Mouse (Mus musculus) layer of hippocampus, adult 2 months (tissue): ENCODE measurements around the gene Snrpg. TPM values are rescaled to one million over a fixed set of nuclear protein-coding genes. Genes with fewer than 3 reads are reported as not detected.
"Not testable (repeated sequence)": the region's sequence is repeated elsewhere in the genome, so short reads cannot be mapped to it uniquely, and the experiment has no call there.

Source experiments
- DNase-seq, 2 experiments: peaks; one replicate each; pipeline ENCODE4 v3.0.0; 2022; ENCODE audit warnings: low spot score in 2 of 2
- H3K27ac ChIP-seq: fragments of 200-600 bp; 2 replicates; pipeline ENCODE4 v1.8.1; 2022
- H3K4me3 ChIP-seq: fragments of 200-600 bp; 2 replicates; pipeline ENCODE4 v1.8.1; 2022; ENCODE audit warnings: mild to moderate bottlenecking
- CTCF ChIP-seq: fragments of 200-600 bp; conservative IDR thresholded peaks from 2 replicates; pipeline ENCODE4 v1.8.1; 2022; ENCODE audit warnings: antibody characterized with exemption, mild to moderate bottlenecking, moderate library complexity
- total RNA-seq, 2 experiments: library from RNA; stranded (reverse); gene quantifications; 2 replicates each; pipeline ENCODE4 v1.2.3; 2021

Gene Snrpg
- total RNA-seq, 2 experiments from 2014 or later, result 75.3 to 88.0 TPM

- no peak for TF ChIP-seq CTCF
- peak overlapping the region; percentile 89 for H3K4me3 ChIP-seq
- H3K27ac ChIP-seq, result peak overlapping the region; percentile 94
- DNase-seq, result no peak
Measured at GRCm38 (mm10) chr6:86371950-86372516, 929 bp downstream of the Snrpg start.

DNA sequence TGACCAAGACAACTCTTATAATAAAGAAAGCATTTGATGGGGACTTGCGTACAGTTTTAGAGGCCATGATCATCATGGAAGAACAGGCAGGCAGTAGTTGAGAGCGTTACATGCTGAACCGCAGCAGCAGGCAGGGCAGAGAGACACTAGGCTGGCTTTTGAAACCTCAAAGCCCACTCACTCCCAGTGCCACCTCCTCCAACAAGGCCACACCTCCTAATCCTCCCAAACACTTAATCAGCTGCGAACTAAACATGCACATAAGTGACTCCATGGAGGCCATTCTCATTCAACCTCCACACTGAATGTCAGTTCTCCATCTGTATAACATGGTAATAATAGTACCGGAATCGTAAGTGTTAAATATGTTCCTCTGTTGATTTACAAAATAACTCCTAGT is 2.5 kb downstream of the Snrpg start:
- DNase-seq, result no peak
- Histone ChIP-seq H3K27ac (no peak overlapping the region), H3K4me3 (no peak overlapping the region)
- no peak for TF ChIP-seq CTCF

- TF ChIP-seq CTCF, result no peak
- DNase-seq, result no peak
- H3K4me3 ChIP-seq, result no peak overlapping the region
- no peak overlapping the region for H3K27ac ChIP-seq
Measured at GRCm38 (mm10) chr6:86378341-86378740, 7.2 kb downstream of the Snrpg start.

DNA sequence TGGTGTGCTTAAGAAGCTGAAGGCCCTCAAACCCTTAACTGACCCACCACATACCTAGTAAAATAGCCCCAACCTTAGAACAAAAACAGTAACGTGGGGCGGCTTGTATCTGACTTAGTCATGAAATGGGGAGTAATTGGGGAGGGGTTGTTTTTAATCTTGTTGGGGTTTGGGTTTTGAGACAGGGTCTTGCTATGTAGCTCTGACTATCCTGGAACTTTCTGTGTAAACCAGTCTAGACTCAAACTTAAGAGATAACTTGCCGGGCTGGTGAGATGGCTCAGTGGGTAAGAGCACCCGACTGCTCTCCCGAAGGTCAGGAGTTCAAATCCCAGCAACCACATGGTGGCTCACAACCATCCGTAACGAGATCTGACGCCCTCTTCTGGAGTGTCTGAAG is 9.0 kb downstream of the Snrpg start:
- not testable (repeated sequence) for H3K4me3 ChIP-seq

GRCm38 (mm10) chr6:86382551-86382950 is 11.4 kb downstream of the Snrpg start:
- DNase-seq, result no peak
- no peak overlapping the region for H3K27ac ChIP-seq

More for the DNA sequence above, 9.0 kb downstream of the Snrpg start:
- not testable (repeated sequence) for DNase-seq, H3K27ac ChIP-seq

GRCm38 (mm10) chr6:86383370-86383769 is 12.3 kb downstream of the Snrpg start:
- Histone ChIP-seq H3K4me3 (no peak overlapping the region), H3K27ac (no peak overlapping the region)
- no peak for DNase-seq
- no peak for TF ChIP-seq CTCF

More at GRCm38 (mm10) chr6:86382551-86382950, 11.4 kb downstream of the Snrpg start:
- H3K4me3 ChIP-seq, result no peak overlapping the region
- no peak for TF ChIP-seq CTCF

DNA sequence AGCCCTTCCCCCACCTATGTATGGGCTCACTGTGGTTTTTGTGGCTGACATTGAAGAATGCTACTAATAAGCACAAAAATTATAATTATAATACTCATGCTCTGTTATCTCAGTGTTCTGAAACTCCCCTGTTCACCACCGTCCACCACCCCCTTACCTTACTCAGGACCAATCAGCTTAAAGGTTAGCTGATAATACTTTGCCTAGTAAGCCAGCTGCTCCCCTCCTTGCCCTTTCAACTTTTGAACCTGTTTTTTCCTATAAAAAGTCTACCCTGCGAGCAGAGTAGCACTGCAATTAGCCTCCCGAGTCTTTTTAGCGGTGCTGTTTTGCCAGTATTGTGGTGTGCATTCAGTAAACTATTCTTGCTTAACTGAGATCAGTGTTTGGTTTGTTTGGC is 13.6 kb downstream of the Snrpg start:
- no peak overlapping the region for H3K4me3 ChIP-seq
- no peak overlapping the region for H3K27ac ChIP-seq
- no peak for TF ChIP-seq CTCF
- DNase-seq, result no peak

DNA sequence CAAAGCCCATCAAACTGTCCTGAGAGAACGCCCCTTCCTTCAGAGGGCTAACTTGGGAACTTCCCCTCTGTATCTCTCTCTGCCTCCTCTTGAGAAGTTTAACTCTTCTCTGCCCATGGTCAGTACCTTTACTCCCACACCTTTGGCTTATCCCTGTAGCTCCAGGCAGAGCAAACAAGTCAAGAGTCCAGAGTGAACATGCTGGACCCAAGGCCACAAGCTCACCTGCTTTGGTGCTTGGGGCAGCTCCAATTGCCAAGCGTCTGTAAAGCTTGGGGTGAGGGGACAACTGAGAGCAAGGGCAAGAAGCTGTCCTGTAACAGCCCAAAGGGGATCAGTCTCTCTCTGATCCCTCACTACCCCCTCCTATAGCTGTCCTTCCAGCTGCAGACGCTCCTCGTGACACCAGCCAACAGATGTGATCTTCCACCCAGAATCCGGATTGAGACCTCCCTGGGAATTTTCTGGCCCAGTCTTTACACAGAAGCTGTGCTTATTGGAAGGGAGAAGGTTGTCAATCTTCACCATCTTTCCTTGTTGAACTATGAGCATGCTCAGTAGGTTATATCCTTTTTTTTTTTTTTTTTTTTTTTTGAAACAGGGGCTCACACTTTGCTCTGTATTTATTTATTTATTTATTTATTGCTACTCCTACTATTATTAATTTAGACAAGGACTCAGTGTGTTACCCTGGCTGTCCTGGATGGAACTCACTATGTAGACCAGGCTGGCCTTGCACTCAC is 14.4 kb downstream of the Snrpg start:
- no peak overlapping the region for H3K4me3 ChIP-seq
- no peak for DNase-seq
- no peak overlapping the region for H3K27ac ChIP-seq
- TF ChIP-seq CTCF, result no peak

DNA sequence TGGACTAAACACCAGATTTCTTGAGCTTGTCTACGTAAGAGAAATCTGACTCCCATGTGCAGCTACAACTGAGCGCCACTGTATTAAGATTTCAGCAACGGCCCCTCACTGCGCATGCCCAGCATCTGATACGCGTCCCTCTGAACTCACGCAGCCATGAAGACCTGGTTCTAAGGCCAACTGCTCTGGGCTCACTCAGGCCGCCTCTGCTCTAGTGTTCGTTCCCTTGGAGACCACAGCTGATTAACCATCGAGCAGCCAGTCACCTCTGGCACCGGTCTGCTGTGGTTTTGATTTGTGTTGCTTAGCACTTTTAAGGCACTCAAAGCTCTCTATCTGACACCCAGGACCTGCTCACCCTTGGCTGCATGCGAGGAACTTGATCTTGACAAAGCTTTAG is 16.2 kb downstream of the Snrpg start:
- no peak for TF ChIP-seq CTCF
- Histone ChIP-seq H3K4me3 (no peak overlapping the region), H3K27ac (no peak overlapping the region)
- DNase-seq, result no peak

DNA sequence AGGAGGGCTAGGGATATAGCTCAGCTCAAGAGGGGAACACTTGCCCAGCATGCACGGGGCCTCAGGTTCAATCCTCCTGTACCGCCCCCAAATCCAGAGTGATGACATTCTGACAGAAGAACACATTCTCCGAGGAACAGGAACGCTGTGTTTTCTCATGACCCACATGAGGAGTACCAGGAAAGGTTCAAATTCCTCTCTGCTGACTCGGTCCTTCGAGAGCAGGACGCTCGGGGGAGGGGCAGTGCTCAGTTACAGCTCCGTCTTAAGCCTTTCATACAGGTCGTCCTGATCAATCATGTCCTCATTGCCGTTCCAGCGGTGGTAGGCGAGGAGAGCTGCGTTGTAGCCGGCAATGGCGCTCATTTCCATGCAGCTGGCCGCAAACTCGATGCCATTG is 17.4 kb downstream of the Snrpg start:
- TF ChIP-seq CTCF, result no peak
- no peak for DNase-seq
- H3K4me3 ChIP-seq, result no peak overlapping the region
- H3K27ac ChIP-seq, result no peak overlapping the region

DNA sequence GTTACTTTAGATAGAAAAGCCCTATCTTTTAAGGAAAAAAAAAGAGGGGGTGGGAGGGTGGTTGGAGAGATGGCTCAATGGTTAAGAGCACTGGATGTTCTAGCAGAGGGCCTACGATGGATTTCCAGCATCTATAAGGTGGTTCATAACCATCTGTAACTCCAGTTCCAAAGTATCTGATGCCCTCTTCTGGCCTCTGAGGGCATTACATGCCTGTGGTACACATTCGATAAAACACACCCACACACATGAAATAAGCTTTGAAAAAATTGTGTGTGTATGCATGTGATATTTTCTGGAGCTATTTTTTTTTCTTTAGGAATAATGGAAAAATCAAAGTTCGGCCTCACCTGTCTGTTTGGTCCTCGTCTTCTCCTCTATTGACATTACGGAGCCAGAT is 20.2 kb downstream of the Snrpg start:
- DNase-seq, result no peak
- peak; percentile 68 for TF ChIP-seq CTCF
- H3K27ac ChIP-seq, result no peak overlapping the region
- H3K4me3 ChIP-seq, result no peak overlapping the region

- Histone ChIP-seq H3K4me3 (no peak overlapping the region), H3K27ac (no peak overlapping the region)
- TF ChIP-seq CTCF, result peak; percentile 57
- DNase-seq, result no peak
Measured at GRCm38 (mm10) chr6:86393187-86393586, 22.1 kb downstream of the Snrpg start.

DNA sequence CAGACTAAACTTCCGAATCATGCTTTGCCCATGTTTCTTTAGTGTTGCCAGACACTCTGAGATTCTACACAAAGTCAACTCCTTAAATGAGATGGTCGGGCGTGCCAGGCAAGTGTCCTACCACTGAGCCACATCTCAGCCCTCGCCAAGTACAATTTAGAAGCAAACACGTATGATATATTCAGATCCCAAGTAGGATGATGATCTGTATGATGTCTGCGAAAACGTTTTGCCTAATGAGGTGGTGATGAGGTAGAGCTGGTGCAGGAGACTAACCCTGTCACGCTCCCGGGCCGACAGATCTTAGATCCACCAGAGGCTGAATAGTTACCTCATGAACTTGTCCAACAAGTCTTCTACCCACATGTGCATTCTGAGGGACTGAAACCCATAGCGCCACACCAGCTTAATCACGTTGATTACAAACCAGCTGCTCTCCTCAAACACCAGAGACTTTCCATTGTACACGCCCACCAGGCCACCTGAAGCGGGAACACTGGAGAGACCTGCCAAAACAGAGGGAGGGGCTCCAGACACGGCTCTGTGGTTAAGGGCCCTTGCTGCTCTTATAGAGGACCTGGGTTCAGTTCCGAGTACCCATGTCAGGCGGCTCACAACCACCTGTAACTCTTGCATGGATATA is 23.1 kb downstream of the Snrpg start:
- no peak for TF ChIP-seq CTCF
- Histone ChIP-seq H3K4me3 (no peak overlapping the region), H3K27ac (no peak overlapping the region)
- no peak for DNase-seq

- no peak for TF ChIP-seq CTCF
- DNase-seq, result no peak
- peak overlapping the region; percentile 100 for H3K4me3 ChIP-seq
Measured at GRCm38 (mm10) chr6:86395021-86395420, 23.9 kb downstream of the Snrpg start.

More at GRCm38 (mm10) chr6:86395021-86395420, 23.9 kb downstream of the Snrpg start:
- no peak overlapping the region for H3K27ac ChIP-seq
